Mouse (Mus musculus): ENCODE measurements around the gene Rnf151. TPM values are rescaled to one million over a fixed set of nuclear protein-coding genes. Genes with fewer than 3 reads are reported as not detected.

Gene Rnf151
- polyA plus RNA-seq (2017; shearing (Covaris generic)), result not detected

GRCm38 (mm10) chr17:24717943-24718342 is at the start of gene Rnf151, which contains the start of gene Rps2:
Rnf151 (minus strand) TSS chr17:24718063.
Rps2 (plus strand) TSS chr17:24718116.

GRCm38 (mm10) chr17:24752415-24753394 is 34.8 kb upstream of the Rnf151 start, which contains the start of gene Hs3st6:
Hs3st6 (plus strand) TSS chr17:24752988.

GRCm38 (mm10) chr17:24736330-24737051 is 18.6 kb upstream of the Rnf151 start, which contains the start of gene Msrb1:
Msrb1 (plus strand) TSS chr17:24736642.

GRCm38 (mm10) chr17:24727618-24728017 is 9.8 kb upstream of the Rnf151 start, which contains the start of gene Rpl3l:
Rpl3l (plus strand) TSS chr17:24727820.

GRCm38 (mm10) chr17:24724184-24724583 is 6.3 kb upstream of the Rnf151 start, which contains the start of gene Ndufb10:
Ndufb10 (minus strand) TSS chr17:24724478.

GRCm38 (mm10) chr17:24706982-24707800 is 10.7 kb downstream of the Rnf151 start, which contains the start of gene Tbl3:
Tbl3 (minus strand) TSS chr17:24707660.

GRCm38 (mm10) chr17:24696011-24696697 is 21.7 kb downstream of the Rnf151 start, which contains the start of the genes Gfer and Noxo1:
Gfer (minus strand) TSS chr17:24696156.
Noxo1 (plus strand) TSS chr17:24696234.

GRCm38 (mm10) chr17:24689251-24690081 is 28.4 kb downstream of the Rnf151 start, which contains the start of gene Syngr3:
Syngr3 (minus strand) TSS chr17:24689955.

GRCm38 (mm10) chr17:24669545-24670245 is 48.2 kb downstream of the Rnf151 start, which contains the start of gene Zfp598:
Zfp598 (plus strand) TSS chr17:24669687.

Other genes with a start within 250 kb of the Rnf151 start
- gene E4f1, start 247.8 kb downstream of the Rnf151 start, polyA plus RNA-seq (2017; shearing (Covaris generic)), result 144 TPM
- 18.9 TPM for gene Pgp, start 247.7 kb downstream of the Rnf151 start, polyA plus RNA-seq (2017; shearing (Covaris generic))
- not detected for gene Bricd5, start 244.2 kb downstream of the Rnf151 start, polyA plus RNA-seq (2017; shearing (Covaris generic))
- 24.2 TPM for gene Mlst8, start 239.0 kb downstream of the Rnf151 start, polyA plus RNA-seq (2017; shearing (Covaris generic))
- gene Caskin1, start 229.5 kb downstream of the Rnf151 start, polyA plus RNA-seq (2017; shearing (Covaris generic)), result 0.16 TPM
- 68.1 TPM for gene Traf7, start 190.1 kb downstream of the Rnf151 start, polyA plus RNA-seq (2017; shearing (Covaris generic))
- 1.1 TPM for gene Rab26, start 183.9 kb downstream of the Rnf151 start, polyA plus RNA-seq (2017; shearing (Covaris generic))
- 58.8 TPM for gene Pkd1, start 168.2 kb downstream of the Rnf151 start, polyA plus RNA-seq (2017; shearing (Covaris generic))
- 44.1 TPM for gene Tsc2, start 85.4 kb downstream of the Rnf151 start, polyA plus RNA-seq (2017; shearing (Covaris generic))
- gene Nthl1, start 85.4 kb downstream of the Rnf151 start, polyA plus RNA-seq (2017; shearing (Covaris generic)), result 3.7 TPM
- gene Slc9a3r2, start 67.7 kb downstream of the Rnf151 start, polyA plus RNA-seq (2017; shearing (Covaris generic)), result 0.20 TPM
- gene Npw, start 59.6 kb downstream of the Rnf151 start, polyA plus RNA-seq (2017; shearing (Covaris generic)), result not detected
- gene Zfp598, start 48.4 kb downstream of the Rnf151 start, polyA plus RNA-seq (2017; shearing (Covaris generic)), result 23.2 TPM
- not detected for gene Syngr3, start 28.1 kb downstream of the Rnf151 start, polyA plus RNA-seq (2017; shearing (Covaris generic))
- gene Gfer, start 21.9 kb downstream of the Rnf151 start, polyA plus RNA-seq (2017; shearing (Covaris generic)), result 33.4 TPM
- gene Noxo1, start 21.8 kb downstream of the Rnf151 start, polyA plus RNA-seq (2017; shearing (Covaris generic)), result 1.3 TPM
- 53.1 TPM for gene Tbl3, start 10.4 kb downstream of the Rnf151 start, polyA plus RNA-seq (2017; shearing (Covaris generic))
- gene Rps2, start 53 bp upstream of the Rnf151 start, polyA plus RNA-seq (2017; shearing (Covaris generic)), result 1,119 TPM
- gene Ndufb10, start 6.4 kb upstream of the Rnf151 start, polyA plus RNA-seq (2017; shearing (Covaris generic)), result 157 TPM
- gene Rpl3l, start 9.8 kb upstream of the Rnf151 start, polyA plus RNA-seq (2017; shearing (Covaris generic)), result not detected
- 11.7 TPM for gene Msrb1, start 18.6 kb upstream of the Rnf151 start, polyA plus RNA-seq (2017; shearing (Covaris generic))
- not detected for gene Hs3st6, start 34.9 kb upstream of the Rnf151 start, polyA plus RNA-seq (2017; shearing (Covaris generic))
- gene Meiob, start 86.2 kb upstream of the Rnf151 start, polyA plus RNA-seq (2017; shearing (Covaris generic)), result not detected
- 52.8 TPM for gene Hagh, start 122.1 kb upstream of the Rnf151 start, polyA plus RNA-seq (2017; shearing (Covaris generic))
- 1.6 TPM for gene Fahd1, start 132.3 kb upstream of the Rnf151 start, polyA plus RNA-seq (2017; shearing (Covaris generic))
- not detected for gene Igfals, start 147.9 kb upstream of the Rnf151 start, polyA plus RNA-seq (2017; shearing (Covaris generic))
- 74.6 TPM for gene Nubp2, start 168.3 kb upstream of the Rnf151 start, polyA plus RNA-seq (2017; shearing (Covaris generic))
- gene Spsb3, start 168.6 kb upstream of the Rnf151 start, polyA plus RNA-seq (2017; shearing (Covaris generic)), result 57.3 TPM
- 37.6 TPM for gene Eme2, start 177.0 kb upstream of the Rnf151 start, polyA plus RNA-seq (2017; shearing (Covaris generic))
- gene Mrps34, start 177.1 kb upstream of the Rnf151 start, polyA plus RNA-seq (2017; shearing (Covaris generic)), result 67.2 TPM
- 24.2 TPM for gene Nme3, start 178.4 kb upstream of the Rnf151 start, polyA plus RNA-seq (2017; shearing (Covaris generic))
- gene Mapk8ip3, start 218.9 kb upstream of the Rnf151 start, polyA plus RNA-seq (2017; shearing (Covaris generic)), result 79.3 TPM
- 25.1 TPM for gene Jpt2, start 242.6 kb upstream of the Rnf151 start, polyA plus RNA-seq (2017; shearing (Covaris generic))

Data from naive thymus-derived CD4-positive, alpha-beta T cell, adult 5 months (primary cell).